Comparison of ENCODE assay signal across 16 mouse cellular contexts in genomic region chr1:63418491-63418890, GRCm38 (mm10). TPM values are rescaled to one million over a fixed set of nuclear protein-coding genes. Genes with fewer than 3 reads are reported as not detected.
"Had no signal": no experiment of that assay in that cellular context is flagged by ENCODE, and none has a peak within 500 bp of the region (broad histone marks: within the 10 kb centered on the region; RNA-seq: fewer than 3 reads in every experiment).

No protein-coding gene starts in this region.

- H3K9ac ChIP-seq: limb, embryonic 12.5 days had no signal

- H3K36me3 ChIP-seq: limb, embryonic 12.5 days; midbrain, embryonic 10.5 days had no signal

- H3K27me3 ChIP-seq: limb, embryonic 12.5 days had no signal

- H3K9me3 ChIP-seq: limb, embryonic 12.5 days; midbrain, embryonic 10.5 days had no signal

- DNase-seq: kidney, adult 2 months; kidney, postnatal 36 days; layer of hippocampus, adult 9-11 months; layer of hippocampus, postnatal 36 days; lung, adult 2 months; lung, postnatal 36 days; midbrain, embryonic 14.5 days; thymus, postnatal 4 days had no signal

- ATAC-seq: intestine, embryonic 16.5 days; lung, postnatal 0 days had no signal

- H3K4me3 ChIP-seq: limb, embryonic 12.5 days; midbrain, embryonic 10.5 days; myocyte had no signal

- H3K27ac ChIP-seq: limb, embryonic 12.5 days; midbrain, embryonic 10.5 days; stomach, postnatal 0 days had no signal

- H3K4me2 ChIP-seq: limb, embryonic 12.5 days had no signal

RNA-seq across cellular contexts. Expression of gene Adam23, which starts 27.2 kb away (rescaled TPM):
- total RNA-seq: megakaryocyte, adult 5-6 weeks; neutrophil, adult 5-6 weeks had no signal
